Mouse (Mus musculus) forebrain, embryonic 10.5 days (tissue): ENCODE measurements at regions not wholly inside any gene's neighbourhood (a gene's known extent, or its start where the extent isn't known, plus 50 kb on each side); places are given as distances from the start of the nearest gene placed in this dataset.

ENCODE experiments used
- DNase-seq: peaks from one replicate; pipeline ENCODE4 v3.0.0-alpha.2; 2017; ENCODE audit warnings: low spot score; ENCODE audit errors: extremely low spot score
- H3K27ac ChIP-seq: fragments of 300-500 bp; sonication (generic); 2 replicates; pipeline ENCODE4 v1.5.1; 2016; ENCODE audit warnings: mild to moderate bottlenecking
- H3K27me3 ChIP-seq: fragments of 300-500 bp; sonication (generic); 2 replicates; pipeline ENCODE4 v1.6.1; 2016; ENCODE audit warnings: mild to moderate bottlenecking; ENCODE audit not compliant: poor library complexity, severe bottlenecking
- H3K36me3 ChIP-seq: fragments of 300-500 bp; sonication (generic); replicated peaks from 2 replicates; pipeline ENCODE4 v1.6.1; 2016; ENCODE audit warnings: mild to moderate bottlenecking, moderate library complexity
- H3K4me1 ChIP-seq: fragments of 300-500 bp; sonication (generic); 2 replicates; pipeline ENCODE4 v1.6.1; 2016
- H3K4me3 ChIP-seq: fragments of 300-500 bp; sonication (generic); 2 replicates; pipeline ENCODE4 v1.5.1; 2016; ENCODE audit warnings: mild to moderate bottlenecking, moderate library complexity
- H3K9me3 ChIP-seq: fragments of 300-500 bp; sonication (generic); 2 replicates; pipeline ENCODE4 v1.6.1; 2016; ENCODE audit warnings: mild to moderate bottlenecking, moderate library complexity
- whole genome bisulfite sequencing: fragments of 180-500 bp; shearing (Covaris S2); methylation state at CpG from one replicate; pipeline ENCODE4 v1.1.7; 2016; 5-methylcytosine and 5-hydroxymethylcytosine counted together

DNA sequence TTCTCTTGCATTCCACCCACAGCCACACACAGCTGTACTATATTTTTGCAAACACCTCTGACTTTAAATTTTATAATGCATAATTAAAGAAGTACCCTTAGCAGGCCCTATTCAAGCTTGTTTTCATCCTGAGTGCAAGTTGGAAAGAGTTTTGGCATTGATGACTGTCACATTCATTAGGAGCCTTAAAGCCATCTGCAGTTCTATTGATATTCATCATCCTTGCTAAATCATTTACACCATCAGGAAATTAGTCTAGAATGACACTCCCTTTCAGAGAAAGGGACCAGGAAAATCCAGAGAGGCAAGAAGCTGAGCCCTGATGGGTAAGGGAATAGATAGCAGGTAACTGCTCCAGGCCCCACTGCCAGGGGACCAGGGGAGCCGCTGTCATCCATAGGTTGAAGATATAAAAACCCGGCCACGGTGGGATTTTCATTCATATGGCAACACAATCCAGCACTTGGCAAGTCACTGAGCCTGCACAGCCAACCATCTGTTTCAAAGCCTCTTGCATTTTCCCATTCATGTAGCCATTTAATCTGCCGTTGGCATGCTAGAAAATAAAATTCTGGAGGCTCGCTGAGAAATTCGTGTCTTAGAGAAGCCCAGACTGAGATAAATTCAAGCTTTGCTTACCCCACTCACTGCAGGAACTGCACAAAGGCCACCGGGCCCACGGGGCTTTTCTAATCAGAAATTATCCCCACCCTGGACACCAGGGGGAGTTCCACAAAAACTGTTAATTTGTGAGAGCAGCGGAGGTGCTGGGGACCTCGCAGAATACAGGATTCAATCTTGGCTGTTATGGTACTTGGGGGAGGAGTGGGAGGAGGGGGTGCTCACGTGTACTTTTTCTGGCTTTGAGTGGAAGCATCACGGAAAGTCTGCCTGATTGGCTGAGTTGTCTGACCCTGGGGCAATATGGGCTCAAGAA is 101.8 kb upstream of the Veph1 start:
- Histone ChIP-seq H3K36me3 (no peaks in the 10 kb centered on the region), H3K27me3 (no peaks in the 10 kb centered on the region), H3K4me3 (no peak overlapping the region), H3K9me3 (no peaks in the 10 kb centered on the region), H3K4me1 (0 out of 2 replicates have a peak, but pooled peaks cover 4% of the 10 kb centered on the region), H3K27ac (no peak overlapping the region)
- WGBS: 69% methylated on average over 12 of the region's 12 CpGs
- DNase-seq: no peak

DNA sequence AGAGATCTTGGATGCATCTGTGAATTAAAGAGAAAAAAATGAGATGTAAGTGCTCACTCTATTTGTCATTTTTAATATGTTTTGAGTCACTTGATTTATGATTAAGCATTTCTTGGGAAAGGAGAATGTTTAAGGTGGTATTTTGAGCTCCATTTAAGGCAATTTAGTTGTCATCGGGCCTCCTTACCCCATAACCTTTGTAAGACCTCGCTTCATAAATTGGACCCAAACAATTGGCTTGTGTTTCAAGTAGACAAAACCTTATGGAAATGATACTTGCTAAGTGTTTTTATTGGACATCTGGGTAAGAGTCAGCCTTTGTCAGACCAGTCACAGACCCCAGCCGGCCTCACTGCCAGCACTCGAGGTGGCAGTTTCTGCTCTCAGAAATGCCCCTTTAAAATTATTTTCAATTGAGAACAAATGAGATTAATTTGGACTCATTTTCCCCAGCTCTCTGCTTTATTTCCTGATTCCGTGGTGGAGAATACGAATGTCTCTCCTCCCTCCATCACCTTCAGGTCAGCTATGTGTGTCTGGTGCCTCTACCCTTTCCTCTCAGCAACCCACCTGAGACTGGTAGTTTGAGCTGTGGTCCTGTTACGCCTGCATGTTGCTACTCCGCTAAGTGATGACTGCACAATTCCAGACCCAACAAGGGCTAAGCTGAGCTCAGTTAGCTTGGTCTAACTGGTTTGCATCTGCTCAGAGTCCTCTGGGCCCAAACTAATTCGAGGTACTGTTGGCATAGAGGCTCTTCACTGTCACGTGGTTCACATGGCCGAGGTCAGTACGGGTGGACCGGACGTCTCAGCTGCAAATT is 78.7 kb upstream of the Veph1 start:
- no peaks in the 10 kb centered on the region for H3K36me3 ChIP-seq
- H3K27ac ChIP-seq: no peak overlapping the region
- H3K27me3 ChIP-seq: no peaks in the 10 kb centered on the region
- DNase-seq: no peak
- H3K4me3 ChIP-seq: no peak overlapping the region
- H3K9me3 ChIP-seq: no peaks in the 10 kb centered on the region
- WGBS: 88% methylated on average over 14 of the region's 14 CpGs
- no peaks in the 10 kb centered on the region for H3K4me1 ChIP-seq

DNA sequence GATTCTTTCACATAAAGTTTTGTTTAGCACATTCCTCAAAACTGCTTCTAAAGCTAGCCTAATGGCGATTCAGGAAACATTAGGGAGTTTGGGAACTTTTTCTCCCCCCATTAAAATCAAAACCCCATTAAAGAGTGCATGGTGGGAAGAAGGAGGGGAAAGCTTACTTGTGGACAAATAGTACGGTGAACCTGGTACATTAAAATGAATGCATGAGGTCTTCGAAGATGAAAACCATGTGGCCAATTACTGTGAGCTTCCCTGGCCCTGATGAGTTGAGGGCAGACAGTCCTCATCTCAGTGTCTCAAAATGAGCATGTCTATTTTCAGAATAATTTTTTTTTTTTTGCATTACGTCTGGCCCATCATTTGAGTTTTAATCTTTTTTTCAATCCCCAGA is 78.0 kb upstream of the Veph1 start:
- WGBS: 89% methylated on average over 4 of the region's 4 CpGs
- DNase-seq: no peak

DNA sequence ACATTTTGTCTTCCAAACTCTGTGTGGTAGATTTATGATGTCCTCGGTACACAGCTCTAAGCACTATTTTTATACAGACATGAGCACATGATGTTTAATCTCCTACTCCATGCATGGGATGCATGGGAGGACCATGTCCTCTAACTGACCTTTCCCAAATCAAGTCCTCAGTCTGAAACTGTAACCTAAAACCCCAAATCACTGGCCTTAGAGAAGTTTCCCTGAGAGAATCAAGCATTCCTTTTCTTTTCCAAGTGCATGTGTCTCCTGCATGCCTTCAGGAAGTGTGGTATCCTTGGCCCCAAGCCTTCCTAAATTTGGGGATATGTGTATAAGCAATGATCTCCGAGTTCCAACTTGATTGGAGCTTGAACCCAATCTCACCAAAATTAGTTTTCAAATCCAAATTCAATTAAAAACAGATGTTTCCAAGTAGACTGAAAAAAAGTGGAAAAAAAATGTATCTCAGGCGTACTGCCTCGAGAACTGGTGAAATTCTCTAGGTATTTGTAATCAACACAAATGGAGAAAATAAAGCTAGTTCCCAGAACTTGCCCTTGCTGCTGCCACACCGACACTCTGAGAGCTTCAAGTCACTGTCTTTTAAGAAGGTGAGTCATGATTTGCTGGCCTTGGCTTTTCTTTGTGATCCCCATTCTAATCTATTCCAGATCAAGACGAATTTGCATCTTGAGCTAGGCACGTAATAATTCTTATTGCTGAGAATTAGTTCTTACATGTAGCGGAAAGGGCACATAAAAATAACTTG is 77.4 kb upstream of the Veph1 start:
- Histone ChIP-seq H3K27ac (no peak overlapping the region), H3K4me3 (no peak overlapping the region), H3K36me3 (no peaks in the 10 kb centered on the region), H3K27me3 (no peaks in the 10 kb centered on the region), H3K9me3 (no peaks in the 10 kb centered on the region), H3K4me1 (no peaks in the 10 kb centered on the region)
- WGBS: 79% methylated on average over 8 of the region's 8 CpGs
- no peak for DNase-seq

More for the DNA sequence above, 78.0 kb upstream of the Veph1 start:
- no peaks in the 10 kb centered on the region for H3K4me1 ChIP-seq
- no peaks in the 10 kb centered on the region for H3K36me3 ChIP-seq
- H3K4me3 ChIP-seq: no peak overlapping the region
- no peaks in the 10 kb centered on the region for H3K27me3 ChIP-seq
- no peaks in the 10 kb centered on the region for H3K9me3 ChIP-seq
- no peak overlapping the region for H3K27ac ChIP-seq
